Comparison of ENCODE assay signal across 26 mouse cellular contexts in the genomic region with DNA sequence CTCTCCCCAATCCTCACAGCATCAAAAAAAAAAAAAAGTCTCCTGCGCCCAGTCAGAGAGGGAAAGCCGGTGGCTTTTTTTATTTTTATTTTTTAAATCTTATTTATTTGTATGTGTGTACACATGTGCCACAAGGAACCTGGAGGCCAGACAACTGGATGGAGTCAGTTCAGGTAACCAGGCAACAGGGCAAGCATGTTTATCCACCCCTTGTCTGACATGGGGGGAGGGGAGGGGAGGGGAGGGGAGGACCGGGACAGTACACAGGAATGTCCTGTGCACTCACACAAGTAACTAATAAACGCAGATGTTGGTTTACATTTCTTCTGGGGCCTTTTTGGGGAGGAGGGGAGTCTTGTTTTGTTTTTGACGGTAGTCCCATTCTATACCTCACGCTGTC. TPM values are rescaled to one million over a fixed set of nuclear protein-coding genes. Genes with fewer than 3 reads are reported as not detected.
"Had no signal": no experiment of that assay in that cellular context is flagged by ENCODE, and none has a peak within 500 bp of the region (broad histone marks: within the 10 kb centered on the region; RNA-seq: fewer than 3 reads in every experiment).

No protein-coding gene starts in this region.

- H3K27me3 ChIP-seq: limb, embryonic 12.5 days; limb, embryonic 15.5 days; midbrain, embryonic 12.5 days; neural tube, embryonic 13.5 days had no signal

- H3K4me1 ChIP-seq: limb, embryonic 15.5 days; midbrain, embryonic 12.5 days had no signal

- DNase-seq: kidney, adult 9 months; kidney, postnatal 4 days; left cerebral cortex, postnatal 4 days; thymus, adult 18-20 months; thymus, postnatal 36 days had no signal

- H3K9ac ChIP-seq: limb, embryonic 12.5 days; limb, embryonic 15.5 days; liver, embryonic 14.5 days; midbrain, embryonic 12.5 days; neural tube, embryonic 13.5 days had no signal

- H3K9me3 ChIP-seq: limb, embryonic 12.5 days; limb, embryonic 15.5 days; midbrain, embryonic 12.5 days; neural tube, embryonic 13.5 days had no signal

- H3K4me2 ChIP-seq: limb, embryonic 12.5 days; limb, embryonic 15.5 days; midbrain, embryonic 12.5 days; neural tube, embryonic 13.5 days had no signal

- H3K4me3 ChIP-seq: limb, embryonic 12.5 days; limb, embryonic 15.5 days; midbrain, embryonic 12.5 days; myocyte; neural tube, embryonic 13.5 days had no signal

- ATAC-seq: midbrain, embryonic 16.5 days had no signal

- H3K27ac ChIP-seq: limb, embryonic 12.5 days; liver, embryonic 14.5 days; midbrain, embryonic 12.5 days; neural tube, embryonic 13.5 days had no signal

RNA-seq across cellular contexts. Expression of a gene that starts 19.6 kb away (rescaled TPM):
- total RNA-seq: layer of hippocampus, adult 18-20 months; layer of hippocampus, postnatal 14 days; left cerebral cortex, adult 8-10 months; left cerebral cortex, postnatal 14 days; left cerebral cortex, postnatal 4 days; megakaryocyte progenitor cell, adult 5-6 weeks; megakaryocyte-erythroid progenitor cell, adult 5-6 weeks; monocyte, adult 5-6 weeks; neutrophil, adult 5-6 weeks had no signal
- polyA plus RNA-seq: kidney, embryonic 16.5 days; limb, embryonic 12.5 days; limb, embryonic 15.5 days; liver, embryonic 14.5 days; lung, embryonic 16.5 days; midbrain, embryonic 12.5 days; midbrain, embryonic 16.5 days; myocyte; neural tube, embryonic 13.5 days; small intestine, adult 2 months; spleen, adult 2 months; stomach, embryonic 16.5 days; urinary bladder, adult 2 months had no signal
